Mouse (Mus musculus) liver, embryonic 14.5 days (tissue): Measurements from ENCODE around the gene Arl10.

Experiments
- CTCF ChIP-seq: IDR thresholded peaks from 2 replicates; pipeline ENCODE4 v1.5.1; 2016; ENCODE audit warnings: antibody characterized with exemption, low read depth, control low read depth
- EP300 ChIP-seq: IDR thresholded peaks from 2 replicates; pipeline ENCODE4 v1.6.1; 2016; ENCODE audit warnings: antibody characterized with exemption, low read depth

DNA sequence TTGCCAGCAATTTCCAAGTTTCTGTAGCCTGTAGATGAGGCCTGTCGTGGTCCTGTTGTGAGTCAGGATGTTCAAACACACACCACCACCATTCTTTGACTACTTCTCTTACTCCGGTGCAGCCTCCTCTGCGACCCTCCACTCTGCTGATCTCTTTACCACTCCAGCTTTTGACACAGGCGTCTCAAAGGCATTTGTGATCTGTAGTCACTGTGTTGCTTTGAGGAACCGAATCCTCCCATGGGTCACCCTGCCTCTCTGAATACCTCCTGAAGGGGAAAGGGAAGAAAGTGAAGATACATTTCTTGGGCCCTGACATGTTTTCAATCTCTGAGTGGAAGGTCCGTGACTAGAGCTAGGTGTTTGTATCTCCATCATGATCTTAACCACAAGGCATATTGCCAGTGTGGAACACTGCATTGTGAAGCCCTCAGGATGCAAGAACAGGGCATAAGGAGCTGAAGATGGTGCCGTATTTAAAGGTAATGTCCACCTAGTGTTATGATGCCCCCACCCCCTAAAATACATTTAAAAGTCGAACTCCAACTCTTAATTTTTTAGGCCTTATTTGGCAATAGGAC, 17.1 kb downstream of the Arl10 start:
- TF ChIP-seq CTCF (no peak), EP300 (no peak)
